Mouse (Mus musculus): ENCODE measurements around the gene Coq6.

DNA sequence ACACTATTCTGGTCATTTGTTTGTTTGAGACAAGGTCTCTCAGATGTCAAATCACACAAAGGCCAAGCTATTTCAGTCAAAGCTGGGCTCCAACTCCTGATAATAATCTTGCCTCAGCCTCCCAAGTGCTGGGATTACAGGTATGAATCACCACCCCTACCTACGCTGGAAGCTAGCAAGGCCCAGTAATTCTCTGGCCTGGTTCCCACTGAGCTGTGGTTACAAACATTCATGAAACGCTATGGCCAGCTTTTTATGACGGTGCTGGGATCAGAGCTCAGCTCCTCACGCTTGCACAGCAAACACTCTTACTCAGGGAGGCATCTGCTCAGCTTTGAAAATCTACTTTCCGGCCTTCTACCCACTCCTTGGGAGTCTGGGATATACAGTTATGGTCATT, 32.4 kb downstream of the Coq6 start:
- no peak for TF ChIP-seq GATA1 (IDR thresholded peaks at IDR 0.05; ENCODE audit: low read length)
- no peak for TF ChIP-seq TAL1 (IDR thresholded peaks at IDR 0.05; ENCODE audit: low read length)
